Mouse (Mus musculus): ENCODE measurements at regions not wholly inside any gene's neighbourhood (a gene's known extent, or its start where the extent isn't known, plus 50 kb on each side); places are given as distances from the start of the nearest gene placed in this dataset.

DNA sequence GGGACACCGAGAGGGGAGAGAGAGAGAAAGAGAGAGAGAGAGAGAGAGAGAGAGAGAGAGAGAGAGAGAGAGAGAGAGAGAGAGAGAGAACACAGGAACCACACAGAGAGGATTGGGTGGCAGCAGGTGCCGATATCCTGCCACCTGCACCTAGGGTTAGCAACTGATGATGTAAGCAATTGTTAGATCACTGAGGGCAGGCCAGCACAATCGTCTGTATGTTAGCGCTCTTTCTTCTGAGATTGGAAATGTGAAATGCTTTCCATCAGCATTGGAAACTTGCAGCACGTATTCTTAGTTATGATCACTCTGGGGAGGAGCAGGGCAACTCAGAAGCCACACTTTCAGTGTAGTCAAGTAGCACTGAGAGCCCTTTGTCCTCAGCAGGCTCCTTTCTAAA, 459.4 kb downstream of the Dad1 start:
- TF ChIP-seq CHD2 (IDR thresholded peaks at IDR 0.05; ENCODE audit: low read depth, low read length) (no peak), ZNF384 (IDR thresholded peaks at IDR 0.05; ENCODE audit: low read depth, low read length) (no peak), MAFK (IDR thresholded peaks at IDR 0.05; ENCODE audit: insufficient read depth, low read depth, low read length) (no peak), ZC3H11A (IDR thresholded peaks at IDR 0.05; ENCODE audit: borderline replicate concordance, low read depth, low read length) (no peak), HCFC1 (IDR thresholded peaks at IDR 0.05; ENCODE audit: borderline replicate concordance, insufficient read depth, low read length) (no peak)

All from ES-E14 (cell line).